Mouse (Mus musculus): Measurements from ENCODE around the gene Gpc6. TPM values are rescaled to one million over a fixed set of nuclear protein-coding genes. Genes with fewer than 3 reads are reported as not detected.

The Gpc6 gene
- polyA plus RNA-seq, 1 experiment = 0.40 TPM

DNA sequence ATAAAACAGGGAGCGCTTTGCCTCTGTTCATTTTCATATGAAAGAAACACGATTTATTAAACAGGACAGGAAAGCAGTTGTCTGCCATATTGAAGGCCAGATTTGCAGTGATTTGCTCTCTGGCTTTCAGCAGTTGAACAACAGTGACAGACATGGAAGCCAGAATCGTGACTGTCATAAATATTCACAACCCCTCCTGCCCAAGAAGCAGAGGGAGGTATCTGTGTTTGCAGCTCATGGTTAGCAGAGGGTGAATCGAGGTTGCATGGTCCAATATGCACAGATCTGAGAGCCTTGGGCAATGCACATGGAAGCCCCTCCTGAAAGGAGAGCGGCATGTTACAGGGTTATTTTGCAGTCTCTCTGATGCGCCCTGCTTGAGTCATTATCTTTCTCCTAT, 730.3 kb downstream of the Gpc6 start:
- WGBS = 91% methylated on average over 6 of the region's 6 CpGs
- DNase-seq (ENCODE audit: low read depth, low spot score) = no peak

DNA sequence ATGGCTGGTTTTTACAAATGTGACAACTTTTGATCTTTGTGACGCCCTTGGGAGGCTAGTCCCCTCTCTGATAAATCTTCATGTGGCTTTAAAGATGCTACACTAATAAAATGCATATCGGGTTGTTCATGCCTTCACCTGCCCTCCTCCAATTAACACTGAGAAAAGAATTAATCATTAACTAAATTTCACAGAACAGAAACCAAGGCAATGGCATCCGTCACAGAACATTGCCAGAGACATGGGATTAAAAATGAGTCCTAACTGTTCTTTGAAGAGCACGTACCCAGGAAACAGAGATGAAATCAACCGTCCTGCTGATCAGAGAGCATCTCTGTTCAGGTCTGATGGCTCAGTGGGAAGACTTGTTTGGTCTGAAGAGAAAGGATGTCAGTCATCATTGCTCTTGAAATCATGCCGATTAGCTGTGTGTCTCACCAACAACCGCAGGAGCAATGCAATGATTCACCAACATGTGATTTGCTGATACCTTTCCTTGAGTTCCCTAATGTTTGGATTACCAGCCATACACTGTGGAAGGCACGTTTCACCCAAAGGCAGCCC, 734.2 kb downstream of the Gpc6 start:
- DNase-seq (ENCODE audit: low read depth, low spot score) = no peak
- 68% methylated on average over 8 of the region's 8 CpGs for WGBS

DNA sequence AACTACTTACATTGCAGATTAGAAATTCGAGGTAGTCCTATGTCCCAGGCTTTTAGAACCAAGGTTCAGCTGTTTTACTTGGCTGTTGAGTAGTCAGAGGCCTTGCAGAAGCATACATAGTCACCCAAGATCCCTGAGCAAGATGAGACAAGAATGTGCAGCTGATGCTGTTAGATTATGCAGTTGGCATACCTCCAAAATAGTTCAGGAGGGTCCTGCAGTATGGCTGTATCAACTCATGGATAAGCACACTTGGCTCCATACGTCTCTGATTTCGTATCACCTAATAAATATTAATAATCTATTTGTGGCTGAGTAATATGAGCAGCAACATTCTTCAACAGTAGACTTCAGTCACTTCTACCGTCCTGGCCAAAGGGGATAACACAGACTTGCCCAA, 737.1 kb downstream of the Gpc6 start:
- DNase-seq (ENCODE audit: low read depth, low spot score) = no peak
- 80% methylated on average over 4 of the region's 4 CpGs for WGBS

DNA sequence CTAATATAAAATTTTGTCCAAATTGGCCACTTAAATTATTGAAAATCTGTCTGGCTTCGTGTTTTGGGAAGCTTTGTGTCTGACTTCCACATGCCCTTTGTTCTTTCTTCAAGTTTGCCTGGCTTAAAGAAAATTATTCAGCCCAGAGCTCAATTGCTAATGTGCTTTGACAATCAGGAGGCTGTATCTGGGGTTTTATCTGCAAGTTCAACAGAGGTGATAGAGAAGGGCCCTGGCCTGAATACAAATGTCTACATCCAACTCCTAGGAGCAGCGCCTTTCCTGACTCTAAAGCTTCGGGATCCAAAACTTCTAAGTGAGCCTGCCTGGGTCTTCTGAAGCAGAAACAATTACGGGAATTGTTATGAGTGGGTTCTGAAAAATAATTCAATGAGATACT, 739.7 kb downstream of the Gpc6 start:
- DNase-seq (ENCODE audit: low read depth, low spot score) = no peak
- 84% methylated on average over 4 of the region's 4 CpGs for WGBS

DNA sequence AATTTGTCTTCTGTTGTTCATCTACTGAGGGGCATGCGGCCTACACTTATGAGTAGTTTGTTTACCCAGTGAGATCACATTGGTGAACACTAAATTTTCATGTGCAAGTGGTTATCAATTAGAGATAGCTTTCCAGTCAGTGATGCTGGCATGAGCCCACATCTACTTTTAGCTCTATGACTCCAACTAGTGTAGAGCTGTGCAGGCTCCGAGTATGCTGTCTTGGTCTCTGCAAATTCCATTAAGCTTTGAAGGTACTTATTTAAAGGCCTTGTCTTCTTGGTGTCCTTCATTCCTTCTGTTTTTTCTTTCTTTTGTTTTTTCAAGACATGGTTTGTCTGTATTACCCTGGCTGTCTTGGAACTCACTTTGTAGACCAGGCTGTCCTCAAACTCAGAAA, 741.0 kb downstream of the Gpc6 start:
- 93% methylated on average over 2 of the region's 2 CpGs for WGBS
- DNase-seq (ENCODE audit: low read depth, low spot score) = no peak

DNA sequence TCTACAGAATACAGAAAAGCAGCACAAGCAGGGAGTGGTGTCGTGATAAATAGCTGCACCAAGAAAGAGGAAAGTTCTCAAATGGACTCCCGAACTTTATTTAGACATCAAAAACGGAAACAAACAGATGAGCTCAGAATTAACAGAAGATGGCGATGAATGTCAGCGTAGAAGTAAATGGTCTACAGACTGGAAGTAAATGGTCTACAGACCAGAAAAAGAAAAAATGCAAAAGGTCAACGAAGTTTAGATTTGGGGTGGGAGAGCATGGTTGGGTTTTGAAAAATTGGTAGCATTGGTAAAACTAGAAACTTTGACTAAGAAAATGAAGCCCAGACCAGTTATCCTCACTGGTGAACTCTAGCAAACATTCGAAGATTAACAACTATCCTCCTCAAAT, 748.4 kb downstream of the Gpc6 start:
- DNase-seq (ENCODE audit: low read depth, low spot score) = no peak
- 84% methylated on average over 7 of the region's 7 CpGs for WGBS

DNA sequence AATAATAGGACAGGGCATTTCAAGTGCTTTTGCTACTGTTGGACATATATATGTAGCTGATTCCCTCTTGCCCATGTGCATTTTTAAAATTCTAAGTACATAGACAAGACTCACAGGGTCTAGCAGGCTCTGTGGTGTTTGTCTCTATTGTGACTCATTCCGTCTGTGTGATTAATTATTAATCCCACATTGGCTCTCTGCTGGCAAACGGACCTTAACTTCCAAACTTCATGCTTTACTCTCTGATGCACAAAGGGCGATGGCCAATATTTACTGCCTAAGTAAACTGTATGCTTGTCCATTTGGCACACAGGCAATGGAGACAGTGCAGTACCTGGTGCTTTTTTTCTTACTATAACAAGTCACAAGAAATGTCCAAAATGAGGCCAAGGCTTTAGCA, 749.4 kb downstream of the Gpc6 start:
- 30% methylated on average over 3 of the region's 3 CpGs for WGBS
- no peak for DNase-seq (ENCODE audit: low read depth, low spot score)

DNA sequence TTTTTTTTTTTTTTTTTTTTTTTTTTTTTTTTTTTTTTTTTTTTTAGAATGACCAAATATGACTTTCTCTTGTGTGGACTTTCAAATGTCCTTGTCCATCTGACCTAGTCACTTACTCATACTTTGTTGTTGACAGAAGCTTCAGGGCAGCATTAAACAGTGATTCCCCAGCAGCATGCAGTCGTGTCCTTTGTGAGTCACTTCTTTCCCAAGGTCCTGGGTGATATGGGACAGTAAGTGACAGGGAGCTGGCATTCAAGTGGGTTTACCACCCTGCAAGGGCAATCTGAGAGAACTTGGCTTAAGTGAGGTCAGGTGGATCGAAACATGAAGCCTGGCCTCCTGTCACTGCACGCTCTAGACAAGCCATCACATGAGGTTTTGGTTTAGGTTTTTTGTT, 754.8 kb downstream of the Gpc6 start:
- 78% methylated on average over 3 of the region's 3 CpGs for WGBS
- DNase-seq (ENCODE audit: low read depth, low spot score) = no peak

DNA sequence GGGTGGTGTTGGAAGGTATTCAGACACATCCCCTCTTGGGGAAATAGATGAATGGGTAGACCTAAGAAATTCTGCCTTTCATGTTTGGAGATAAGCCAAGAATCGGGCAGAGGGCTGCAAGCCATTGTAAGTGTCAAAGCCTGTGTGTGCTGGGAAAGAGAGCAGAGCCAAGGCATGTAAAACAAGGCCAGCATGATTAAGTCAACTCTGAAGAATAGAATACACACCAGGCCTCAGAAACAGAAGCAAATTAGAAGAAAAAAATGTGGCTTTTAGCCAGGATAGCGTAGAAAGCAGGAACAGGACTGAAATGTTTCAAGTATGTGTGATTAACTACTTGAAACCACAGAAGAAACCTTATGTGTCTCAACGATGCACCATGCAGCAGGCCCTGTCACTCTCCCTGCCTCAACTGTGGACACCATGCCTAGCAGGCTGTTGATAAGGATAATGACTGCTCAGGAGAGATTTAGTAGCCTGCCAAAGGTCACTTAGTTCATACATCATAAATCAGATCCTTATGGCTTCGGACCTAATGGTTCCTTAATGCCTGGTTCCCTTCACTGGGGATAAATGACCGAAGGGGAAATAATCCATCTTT, 756.3 kb downstream of the Gpc6 start:
- DNase-seq (ENCODE audit: low read depth, low spot score) = no peak
- WGBS = 36% methylated on average over 5 of the region's 5 CpGs

DNA sequence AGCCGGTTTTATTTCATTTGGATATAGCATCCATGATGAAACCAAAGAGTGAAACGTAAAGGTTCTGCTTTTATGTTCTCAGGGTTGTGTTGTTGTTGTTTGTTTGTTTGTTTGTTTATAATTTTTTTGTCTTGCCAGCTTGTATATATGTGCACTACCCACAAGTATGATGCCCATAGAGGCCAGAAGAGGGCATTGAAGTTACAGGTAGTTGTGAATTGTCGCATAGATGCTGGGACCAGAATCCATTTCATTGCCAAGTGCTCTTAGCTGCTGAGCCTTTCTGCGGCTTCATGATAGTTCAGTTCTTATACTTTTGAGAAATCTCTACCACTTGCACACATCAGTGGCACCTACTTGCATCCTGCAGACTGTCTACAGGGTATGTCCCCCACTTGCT, 758.0 kb downstream of the Gpc6 start:
- 92% methylated on average over 4 of the region's 4 CpGs for WGBS
- DNase-seq (ENCODE audit: low read depth, low spot score) = no peak

DNA sequence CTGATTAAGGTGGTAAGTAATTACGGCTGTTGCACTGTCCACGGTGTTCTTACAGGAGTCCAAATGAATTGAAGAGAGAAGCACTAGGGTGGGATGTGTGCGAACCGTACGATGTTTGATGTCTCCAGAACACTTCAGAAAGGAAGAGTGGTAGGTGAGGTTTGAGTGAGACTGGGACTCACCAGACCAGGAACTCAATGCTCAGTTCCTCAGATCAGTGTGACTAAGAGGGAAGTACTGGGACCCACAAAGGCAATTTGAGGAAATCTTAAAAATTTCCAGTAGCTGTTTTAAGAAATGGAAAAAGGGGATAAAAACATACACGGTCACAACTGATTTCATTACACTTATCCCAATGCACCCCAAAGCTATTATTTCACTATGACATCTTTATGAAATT, 764.7 kb downstream of the Gpc6 start:
- WGBS = 92% methylated on average over 6 of the region's 6 CpGs

DNA sequence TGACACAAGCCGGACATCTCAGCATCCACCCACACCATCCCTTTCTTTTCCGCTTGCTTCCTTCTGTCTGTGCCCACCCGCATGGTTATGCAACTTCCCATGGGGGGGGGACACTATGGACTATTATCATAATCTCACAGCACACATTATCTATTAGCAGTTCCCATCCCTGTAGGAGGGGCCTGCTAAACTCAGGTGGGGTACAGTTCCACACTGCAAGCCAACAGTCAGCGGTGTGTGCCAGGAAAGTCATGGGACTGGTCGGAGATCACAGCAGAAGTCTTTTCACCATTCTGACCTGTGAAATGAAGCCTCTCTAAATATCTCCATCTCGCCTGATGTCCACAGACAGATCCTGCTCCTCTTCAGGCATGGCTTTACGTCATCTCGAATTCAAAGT, 770.5 kb downstream of the Gpc6 start:
- WGBS = 88% methylated on average over 8 of the region's 8 CpGs
- DNase-seq (ENCODE audit: low read depth, low spot score) = no peak

More for the DNA sequence above, 764.7 kb downstream of the Gpc6 start:
- no peak for DNase-seq (ENCODE audit: low read depth, low spot score)

DNA sequence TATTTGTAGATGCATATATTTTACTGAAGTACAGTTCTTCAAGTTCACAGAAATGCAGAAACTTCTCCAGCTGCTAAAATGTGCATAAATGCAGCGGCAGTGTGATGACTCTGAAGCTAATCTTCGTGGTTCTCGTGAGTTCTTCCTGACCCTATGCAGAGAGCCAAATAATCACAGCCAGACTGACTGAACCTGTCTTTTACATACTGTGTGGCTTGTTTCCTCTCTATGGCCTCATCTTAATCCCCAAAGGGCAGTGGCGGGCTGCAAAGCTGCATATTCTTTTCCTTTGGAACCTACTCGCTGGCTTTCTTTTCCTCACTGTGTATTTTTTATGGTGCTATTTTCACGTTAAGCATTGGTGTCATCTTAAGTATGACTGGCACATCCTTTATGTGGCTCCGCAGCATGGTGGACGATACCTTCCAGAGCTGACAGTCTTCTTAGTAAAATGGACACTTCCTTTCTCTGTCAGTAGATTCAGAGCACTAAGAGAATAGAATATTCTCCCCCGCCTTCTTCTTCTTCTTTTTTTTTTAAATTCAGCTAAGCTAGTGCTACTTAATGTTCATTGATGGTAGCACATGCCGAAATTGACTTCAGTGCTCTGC, 775.7 kb downstream of the Gpc6 start:
- WGBS = 90% methylated on average over 10 of the region's 10 CpGs
- no peak for DNase-seq (ENCODE audit: low read depth, low spot score)

DNA sequence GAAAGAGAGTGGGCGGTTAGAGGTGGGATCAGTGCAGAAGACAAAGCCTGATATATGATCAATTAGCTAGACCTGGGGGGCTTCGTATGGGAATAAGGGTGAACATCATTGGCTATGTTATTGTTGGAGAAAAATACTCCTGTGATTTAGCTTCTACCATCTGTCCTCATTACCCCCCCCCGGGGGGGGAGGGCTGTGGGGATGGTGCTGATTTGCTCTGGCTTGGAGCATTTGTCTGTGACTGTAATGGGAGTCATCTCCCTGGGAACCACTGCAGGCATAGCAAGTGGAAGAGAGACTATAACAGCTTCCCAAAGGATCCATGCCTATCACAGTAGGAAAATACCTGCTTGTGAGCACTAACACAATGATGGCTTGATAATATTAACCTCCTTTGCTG, 783.7 kb downstream of the Gpc6 start:
- WGBS = 89% methylated on average over 3 of the region's 3 CpGs

DNA sequence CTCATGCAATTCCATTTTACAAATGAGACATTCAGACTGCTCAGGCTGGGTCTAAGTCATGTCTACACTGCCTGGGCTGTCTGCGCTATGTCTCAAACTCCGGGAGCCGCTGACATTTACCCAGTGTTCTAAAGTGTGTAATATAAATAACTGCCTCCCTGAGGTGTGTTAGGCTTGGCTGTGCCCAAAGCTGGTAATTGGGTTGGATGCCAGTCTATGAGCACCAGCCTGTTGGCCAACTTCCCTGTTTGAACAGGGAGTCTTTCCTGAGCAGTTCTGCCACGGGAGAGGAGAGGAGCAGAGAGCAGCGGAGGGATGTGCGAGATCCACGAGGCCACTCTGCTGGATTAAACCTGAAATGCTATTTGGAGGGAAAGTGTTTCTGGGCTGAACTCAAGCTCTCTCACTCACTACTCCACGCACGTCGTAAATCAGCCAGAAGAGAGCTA, 785.4 kb downstream of the Gpc6 start:
- no peak for DNase-seq (ENCODE audit: low read depth, low spot score)
- 44% methylated on average over 10 of the region's 10 CpGs for WGBS

More for the DNA sequence above, 783.7 kb downstream of the Gpc6 start:
- no peak for DNase-seq (ENCODE audit: low read depth, low spot score)

DNA sequence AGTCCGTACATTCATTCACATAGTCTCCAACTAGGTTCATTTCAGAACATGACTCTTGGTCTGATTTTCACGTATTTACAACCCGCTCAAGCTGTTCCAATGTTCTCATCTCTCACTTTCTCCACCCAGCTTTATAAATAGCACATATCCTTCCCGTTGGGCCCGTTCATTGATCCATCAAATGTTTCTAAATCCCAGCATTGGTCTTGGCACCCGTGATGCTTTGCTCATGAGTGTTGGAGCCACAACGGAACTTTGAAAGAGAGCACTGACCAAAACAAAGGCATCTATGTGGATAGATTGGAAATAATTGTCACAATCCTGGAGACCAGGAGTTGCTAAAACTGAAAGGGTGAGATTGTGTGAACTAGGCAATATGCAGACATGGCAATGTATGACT, 787.2 kb downstream of the Gpc6 start:
- 85% methylated on average over 7 of the region's 7 CpGs for WGBS

DNA sequence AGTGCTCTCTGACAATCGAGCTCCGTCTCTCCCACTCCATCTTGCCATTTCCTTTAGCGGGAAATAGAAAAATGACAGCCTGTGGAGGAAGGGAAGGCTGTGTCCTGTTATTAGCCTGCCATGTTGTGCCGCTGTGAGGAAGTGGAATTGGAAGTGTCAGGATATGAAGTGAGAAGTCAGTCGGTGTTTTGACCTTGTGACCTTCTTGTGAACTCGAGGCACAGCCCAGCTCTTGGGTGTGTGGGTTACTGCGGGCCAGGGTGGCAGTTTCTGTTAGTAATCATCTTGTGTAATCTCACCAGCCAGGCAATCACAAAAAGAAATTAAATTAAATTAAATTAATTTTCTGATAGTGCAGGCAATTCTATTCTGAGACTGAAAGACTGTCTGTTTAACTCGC, 789.0 kb downstream of the Gpc6 start:
- WGBS = 65% methylated on average over 8 of the region's 8 CpGs
- DNase-seq (ENCODE audit: low read depth, low spot score) = no peak

More for the DNA sequence above, 787.2 kb downstream of the Gpc6 start:
- DNase-seq (ENCODE audit: low read depth, low spot score) = no peak

DNA sequence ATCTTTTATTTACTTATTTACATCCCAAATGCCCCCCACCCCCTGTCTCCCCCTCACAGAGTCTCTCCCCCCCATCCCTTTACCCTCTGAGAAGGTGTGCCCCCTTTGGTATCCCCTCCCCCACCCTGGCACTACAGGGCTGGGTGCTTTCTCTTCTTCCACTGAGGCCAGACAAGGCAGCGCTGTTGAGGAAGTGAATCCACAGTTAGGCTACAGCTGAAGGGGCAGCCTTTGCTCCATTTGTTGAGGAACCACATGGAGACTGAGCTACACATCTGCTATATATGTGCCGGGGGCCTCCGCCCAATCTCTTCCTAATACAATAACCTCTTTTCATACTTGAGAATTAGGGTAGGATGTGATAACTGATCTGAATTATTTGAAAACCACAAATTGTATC, 791.2 kb downstream of the Gpc6 start:
- WGBS = 90% methylated on average over 3 of the region's 3 CpGs
- DNase-seq (ENCODE audit: low read depth, low spot score) = no peak

DNA sequence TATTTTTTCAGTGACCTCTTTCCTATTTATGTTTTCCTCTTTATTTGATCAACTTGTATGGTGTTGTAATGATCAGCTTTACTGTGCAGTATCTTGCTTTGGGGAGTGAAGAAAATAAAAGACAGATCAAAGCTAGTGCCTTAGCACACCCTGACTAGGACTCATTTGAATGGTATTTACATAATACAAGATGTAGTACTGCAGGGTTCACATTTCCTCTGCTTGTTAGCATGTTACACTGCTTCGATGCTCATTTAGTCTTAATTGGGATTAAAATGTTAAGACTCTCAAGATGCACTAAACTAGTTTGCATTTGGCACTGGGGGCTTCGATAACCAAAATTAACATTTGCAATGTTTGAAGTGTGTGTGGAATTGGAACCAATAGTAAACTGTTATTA, 803.6 kb downstream of the Gpc6 start:
- 87% methylated on average over 2 of the region's 2 CpGs for WGBS
- no peak for DNase-seq (ENCODE audit: low read depth, low spot score)

DNA sequence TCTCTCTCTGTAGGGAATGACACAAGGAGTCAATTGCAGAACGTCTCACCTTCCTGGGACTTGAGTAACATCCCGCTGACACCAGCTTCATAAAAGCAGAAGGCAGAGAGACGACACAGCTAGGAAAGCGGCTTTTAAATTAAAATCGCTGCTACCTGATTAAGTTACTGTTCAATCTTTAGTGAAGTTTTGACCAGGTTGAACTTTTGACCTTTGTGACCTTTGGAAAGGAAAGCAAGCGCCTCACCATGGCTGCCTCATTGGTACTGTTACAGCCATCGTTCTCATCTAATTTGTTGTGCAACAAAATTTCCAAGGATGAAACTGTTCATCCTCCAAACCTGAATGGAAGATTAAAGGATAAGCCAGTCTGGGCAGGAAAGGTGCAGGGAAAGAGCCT, 830.1 kb downstream of the Gpc6 start:
- DNase-seq (ENCODE audit: low read depth, low spot score) = no peak
- WGBS = 71% methylated on average over 7 of the region's 7 CpGs

DNA sequence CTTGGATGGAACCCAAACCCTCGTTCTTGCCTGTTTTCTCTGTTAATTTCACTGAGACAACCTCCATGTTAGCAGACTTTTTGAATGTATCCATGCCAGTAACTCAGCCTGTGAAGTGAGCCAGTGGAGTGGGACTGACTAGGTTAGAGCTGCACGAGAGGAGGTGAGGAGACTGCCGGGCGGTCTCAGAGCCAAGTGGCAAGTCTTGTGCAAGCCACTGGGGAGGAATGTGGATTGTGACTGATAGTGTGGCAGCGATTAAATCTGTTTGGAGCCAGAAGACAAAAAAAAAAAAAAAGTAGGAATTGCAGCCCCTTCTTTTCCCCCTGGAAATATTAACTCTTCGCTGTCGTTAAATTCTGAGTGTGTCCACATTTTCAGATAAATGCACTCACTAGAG, 831.4 kb downstream of the Gpc6 start:
- 87% methylated on average over 7 of the region's 7 CpGs for WGBS
- DNase-seq (ENCODE audit: low read depth, low spot score) = no peak
